Comparison of ENCODE assay signal across 21 mouse cellular contexts in the genomic region with DNA sequence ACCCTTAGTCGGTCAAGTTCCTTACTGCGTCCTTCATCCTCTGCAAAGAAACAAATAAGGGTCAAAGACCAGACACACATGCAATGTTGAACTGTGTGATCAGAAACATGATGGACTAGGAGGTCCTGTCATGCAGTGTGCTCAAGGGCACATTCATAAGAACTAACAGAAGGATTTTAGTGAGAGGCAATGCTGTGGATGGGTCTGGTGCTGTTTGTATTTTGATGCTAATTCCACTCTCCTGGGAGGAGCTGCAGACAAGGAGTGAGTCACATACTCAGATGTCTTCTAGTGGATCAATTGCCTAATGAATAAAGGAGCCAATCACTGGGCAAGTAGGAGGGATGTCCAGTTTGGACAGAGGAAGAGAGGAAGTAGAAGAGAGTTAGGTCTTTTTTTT.
DNase-seq lines count a peak whose midpoint lies in the region; ATAC-seq and TF ChIP-seq lines count a peak whose summit lies in the region.
"Had no signal": no experiment of that assay in that cellular context is flagged by ENCODE, and none has a peak within 500 bp of the region (broad histone marks: within the 10 kb centered on the region; RNA-seq: fewer than 3 reads in every experiment).

No protein-coding gene starts in this region.

- DNase-seq in 416B (ENCODE audit: low read depth), result peak; percentile 12
- DNase-seq in ES-E14 (ENCODE audit: low read depth, low spot score), result no peak
- DNase-seq in ZHBTc4 (ENCODE audit: low read depth, low spot score), result peak; percentile 57
- no peak for DNase-seq in heart, postnatal 10 days
- DNase-seq: adrenal gland, adult 8-10 months; adrenal gland, postnatal 14 days; adrenal gland, postnatal 36 days; cerebellum, adult 11-12 months; cerebellum, adult 2 months; cerebellum, adult 9-10 months; cerebellum, postnatal 10 days; cerebellum, postnatal 25 days; embryo, embryonic 11 days had no signal

- peaks cover 2% of the 10 kb centered on the region; the same call in 1 of the 2 replicates for H3K36me3 ChIP-seq in ES-E14 (ENCODE audit: control insufficient read depth, insufficient read depth, low read length, poor library complexity, severe bottlenecking)

- in situ Hi-C loops in ES-E14 (cut with MboI; ENCODE audit: low sequenced_read_pairs in 2 of 2, unreplicated experiment in 2 of 2), result loop anchor here (25.0 kb wide), 1 partner anchor 732 kb away; no protein-coding TSS in a partner anchor

- H3K4me3 ChIP-seq in ES-E14 (ENCODE audit: insufficient read depth in 1 of 2, low read depth in 1 of 2, low read length in 2 of 2, poor library complexity in 1 of 2, severe bottlenecking in 1 of 2), result no peak overlapping the region
- H3K4me3 ChIP-seq: embryonic facial prominence, embryonic 13.5 days; embryonic facial prominence, embryonic 15.5 days; erythroblast, embryonic 14.5 days; forebrain, embryonic 10.5 days; forebrain, embryonic 12.5 days had no signal

- H3K27ac ChIP-seq in ES-E14 (ENCODE audit: insufficient read depth, low read depth, low read length, poor library complexity, severe bottlenecking), result no peak overlapping the region
- H3K27ac ChIP-seq: embryonic facial prominence, embryonic 13.5 days; embryonic facial prominence, embryonic 15.5 days; forebrain, embryonic 10.5 days; forebrain, embryonic 12.5 days had no signal

- intact Hi-C loops in heart, postnatal 10 days (cut with DNase I), result no loop called here

- no peak for ATAC-seq in megakaryocyte, adult 5-6 weeks (ENCODE audit: poor library complexity, severe bottlenecking)
- ATAC-seq: forebrain, embryonic 14.5 days; forebrain, embryonic 16.5 days had no signal

- H3K9me3 ChIP-seq in ES-E14 (ENCODE audit: control insufficient read depth, insufficient read depth, low read depth, low read length), result no peaks in the 10 kb centered on the region
- H3K9me3 ChIP-seq: embryonic facial prominence, embryonic 13.5 days; embryonic facial prominence, embryonic 15.5 days; forebrain, embryonic 10.5 days; forebrain, embryonic 12.5 days had no signal

- H3K9ac ChIP-seq in ES-E14 (ENCODE audit: insufficient read depth, low read depth, low read length, poor library complexity, severe bottlenecking), result no peak overlapping the region
- H3K9ac ChIP-seq: embryonic facial prominence, embryonic 13.5 days; embryonic facial prominence, embryonic 15.5 days; forebrain, embryonic 12.5 days had no signal

- peaks cover 0 to 4% of the 10 kb centered on the region in 2 experiments; a peak in 1 of 4 replicates for H3K4me1 ChIP-seq in ES-E14 (ENCODE audit: control insufficient read depth in 2 of 2, insufficient read depth in 2 of 2, low read length in 2 of 2, poor library complexity in 1 of 2)
- H3K4me1 ChIP-seq: embryonic facial prominence, embryonic 13.5 days; embryonic facial prominence, embryonic 15.5 days; forebrain, embryonic 10.5 days; forebrain, embryonic 12.5 days had no signal

TF ChIP-seq in ES-E14, 5 proteins besides CTCF, POLR2A, EP300 and RAD21:
- TF ChIP-seq HCFC1 (IDR thresholded peaks at IDR 0.05; ENCODE audit: borderline replicate concordance, insufficient read depth, low read length), result no peak
- 0 out of 2 replicates have a peak, but pooled peaks have one; percentile 27 for TF ChIP-seq ZNF384 (IDR thresholded peaks at IDR 0.05; ENCODE audit: low read depth, low read length)
- TF ChIP-seq ZC3H11A (IDR thresholded peaks at IDR 0.05; ENCODE audit: borderline replicate concordance, low read depth, low read length), result no peak
- no peak for TF ChIP-seq MAFK (IDR thresholded peaks at IDR 0.05; ENCODE audit: insufficient read depth, low read depth, low read length)
- TF ChIP-seq CHD2 (IDR thresholded peaks at IDR 0.05; ENCODE audit: low read depth, low read length), result no peak

Comparison
In these comparisons a context has a peak if more than half of its experiments do, and no peak if none do; other contexts are left out.
1. DNase-seq: peak in 416B (single experiment) and ZHBTc4 (single experiment); none in ES-E14 (single experiment) and heart, postnatal 10 days (0 of 2).